Mouse (Mus musculus): ENCODE results near the gene Cul4a.
A peak's percentile ranks its signal among the peaks of the same experiment; 100 is the strongest.

DNA sequence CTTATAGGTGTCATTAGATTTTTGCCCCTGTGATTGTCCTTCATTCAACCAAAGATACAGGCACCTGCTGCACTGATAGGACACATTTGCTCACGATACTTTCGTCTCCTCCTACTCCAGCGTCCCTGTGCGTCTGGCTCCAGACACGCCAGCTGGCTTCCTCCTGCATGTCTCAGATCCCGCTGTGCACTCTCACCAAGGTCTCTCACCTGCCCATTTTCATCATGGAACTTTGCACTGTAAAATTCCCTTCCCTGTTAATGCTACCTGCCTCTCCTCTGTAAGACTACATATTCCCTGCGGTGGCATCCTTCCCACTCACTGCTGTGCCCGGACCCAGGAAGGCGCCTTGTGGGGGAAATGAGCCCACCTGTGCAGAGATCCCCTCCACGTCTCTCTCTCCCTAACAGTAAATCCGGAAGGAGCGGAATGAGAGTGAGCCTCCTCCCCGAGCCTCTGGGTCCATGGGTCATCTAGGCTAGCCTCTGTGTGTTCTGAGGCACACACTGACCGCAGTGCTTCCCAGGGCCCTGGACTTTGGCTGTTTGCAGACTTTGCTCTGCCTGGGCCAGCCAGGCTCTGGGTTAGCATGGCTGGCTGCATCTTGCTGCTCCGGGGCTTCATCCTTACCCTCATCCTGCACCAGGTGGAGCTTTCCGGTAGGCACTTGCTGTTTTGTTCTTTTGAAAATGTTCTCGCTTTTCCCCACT, 44.8 kb upstream of the Cul4a start, which contains the start of gene Proz:
- no peak for TF ChIP-seq CTCF (IDR thresholded peaks at IDR 0.05; ENCODE audit: low read depth, low read length)
- TF ChIP-seq POLR2A (IDR thresholded peaks at IDR 0.05; ENCODE audit: extremely low read depth, insufficient read depth, low read length) = peak; percentile 79
